Mouse (Mus musculus) layer of hippocampus, postnatal 36 days (tissue): ENCODE data around the gene Khdc1a. TPM values are rescaled to one million over a fixed set of nuclear protein-coding genes. Genes with fewer than 3 reads are reported as not detected.
"Not testable (repeated sequence)": the region's sequence is repeated elsewhere in the genome, so short reads cannot be mapped to it uniquely, and the experiment has no call there.

Experiments
- DNase-seq, 2 experiments: peaks; one replicate each; pipeline ENCODE4 v3.0.0; 2022
- total RNA-seq, 2 experiments: library from RNA; stranded (reverse); gene quantifications; 2 replicates each; pipeline ENCODE4 v1.2.3; 2021

The Khdc1a gene
- not detected for total RNA-seq

GRCm38 (mm10) chr1:21349341-21349740, at the start of gene Khdc1a:
Gene Khdc1a (plus strand): TSS chr1:21349641.
- no peak for DNase-seq

- no peak for DNase-seq
Observed at GRCm38 (mm10) chr1:21299826-21300225, 49.6 kb upstream of the Khdc1a start.

- no peak for DNase-seq
Observed at GRCm38 (mm10) chr1:21301686-21302085, 47.8 kb upstream of the Khdc1a start.

GRCm38 (mm10) chr1:21304174-21304573, 45.3 kb upstream of the Khdc1a start:
- no peak for DNase-seq

GRCm38 (mm10) chr1:21304646-21305045, 44.8 kb upstream of the Khdc1a start:
- DNase-seq = no peak

GRCm38 (mm10) chr1:21305443-21305842, 44.0 kb upstream of the Khdc1a start:
- DNase-seq = no peak

- DNase-seq = no peak
Observed at GRCm38 (mm10) chr1:21314336-21314735, 35.1 kb upstream of the Khdc1a start.

- DNase-seq = no peak
Observed at GRCm38 (mm10) chr1:21315756-21316155, 33.7 kb upstream of the Khdc1a start.

- DNase-seq = no peak
Observed at GRCm38 (mm10) chr1:21316305-21316704, 33.1 kb upstream of the Khdc1a start.

GRCm38 (mm10) chr1:21318202-21318601, 31.2 kb upstream of the Khdc1a start:
- DNase-seq = no peak

- DNase-seq = not testable (repeated sequence)
Observed at GRCm38 (mm10) chr1:21320271-21320670, 29.2 kb upstream of the Khdc1a start.

GRCm38 (mm10) chr1:21321656-21322055, 27.8 kb upstream of the Khdc1a start:
- DNase-seq = no peak

GRCm38 (mm10) chr1:21323996-21324574, 25.4 kb upstream of the Khdc1a start:
- no peak for DNase-seq

GRCm38 (mm10) chr1:21324633-21325032, 24.8 kb upstream of the Khdc1a start:
- DNase-seq = no peak

- DNase-seq = no peak
Observed at GRCm38 (mm10) chr1:21326733-21327132, 22.7 kb upstream of the Khdc1a start.

- DNase-seq = not testable (repeated sequence)
Observed at GRCm38 (mm10) chr1:21331161-21331560, 18.3 kb upstream of the Khdc1a start.

GRCm38 (mm10) chr1:21333222-21333973, 16.0 kb upstream of the Khdc1a start:
- no peak for DNase-seq

- DNase-seq = no peak
Observed at GRCm38 (mm10) chr1:21335836-21336235, 13.6 kb upstream of the Khdc1a start.

GRCm38 (mm10) chr1:21340745-21341144, 8.7 kb upstream of the Khdc1a start:
- DNase-seq = no peak

GRCm38 (mm10) chr1:21344253-21344652, 5.2 kb upstream of the Khdc1a start:
- DNase-seq = peak; percentile 11 to 31

GRCm38 (mm10) chr1:21344752-21345151, 4.7 kb upstream of the Khdc1a start:
- DNase-seq = not testable (repeated sequence)

- DNase-seq = not testable (repeated sequence)
Observed at GRCm38 (mm10) chr1:21368031-21368430, 18.6 kb downstream of the Khdc1a start, which contains the start of gene Khdc1c. Gene Khdc1c (plus strand): TSS chr1:21368331.

- DNase-seq = no peak
Observed at GRCm38 (mm10) chr1:21383256-21383655, 33.8 kb downstream of the Khdc1a start, which contains the start of gene Khdc1b. Gene Khdc1b (plus strand): TSS chr1:21383556.

GRCm38 (mm10) chr1:21391138-21391671, 41.8 kb downstream of the Khdc1a start:
- no peak for DNase-seq
